Mouse (Mus musculus): ENCODE data around the gene Mypn.

DNA sequence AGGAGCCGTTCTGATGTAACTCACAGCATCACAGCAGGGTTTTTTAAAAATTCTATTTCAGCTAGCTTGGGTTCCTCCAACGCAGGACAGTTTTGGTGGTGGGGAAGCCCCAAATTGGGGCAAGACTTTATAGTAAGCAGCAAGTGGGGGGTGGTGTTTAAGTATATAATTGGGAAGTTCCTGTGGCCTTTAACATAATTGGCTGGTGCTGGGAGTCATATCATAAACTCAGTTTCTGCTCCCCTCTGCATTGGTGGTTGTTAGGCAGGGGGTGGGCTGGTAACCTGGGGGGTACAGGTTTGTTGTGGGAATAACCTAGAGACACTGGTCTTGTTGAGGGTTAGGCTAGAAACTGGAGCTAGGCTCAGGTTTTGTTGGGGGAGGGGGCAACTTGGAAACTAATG lies 37.1 kb upstream of the Mypn start:
- TF ChIP-seq POLR2A (IDR thresholded peaks at IDR 0.05; ENCODE audit: borderline replicate concordance, insufficient read depth, low read length) (no peak), CTCF (IDR thresholded peaks at IDR 0.05; ENCODE audit: borderline replicate concordance, insufficient read depth, low read depth, low read length) (no peak)

Measured in cerebellum, adult 2 months (tissue).